Mouse (Mus musculus): Measurements from ENCODE around the gene Slc30a10.

DNA sequence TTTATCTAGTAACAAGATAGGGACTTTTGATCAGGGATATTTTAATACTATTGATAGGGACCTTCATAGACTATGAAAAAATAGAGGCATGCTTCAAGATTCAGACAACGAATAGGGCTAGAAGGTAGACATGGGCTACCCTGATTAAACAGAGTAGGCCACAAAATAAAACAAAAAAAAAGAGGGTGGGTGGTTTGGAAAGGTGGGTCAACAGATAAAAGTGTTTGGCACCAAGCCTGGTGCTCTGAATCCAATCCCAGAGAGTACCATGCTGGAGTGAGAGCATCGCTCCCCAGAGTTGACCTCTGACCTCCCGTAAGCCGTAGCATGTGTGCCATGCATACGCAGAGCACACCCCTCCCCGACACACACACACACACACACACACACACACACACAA is 2.2 kb upstream of the Slc30a10 start:
- TF ChIP-seq POLR2A (IDR thresholded peaks at IDR 0.05; ENCODE audit: extremely low read depth, insufficient read depth, low read length) (no peak), CTCF (IDR thresholded peaks at IDR 0.05; ENCODE audit: extremely low read depth, insufficient read depth, low read length) (no peak)

Data from cortical plate, adult 2 months (tissue).